Mouse (Mus musculus) Patski (cell line): ENCODE measurements around the gene Uba7. TPM values are rescaled to one million over a fixed set of nuclear protein-coding genes. Genes with fewer than 3 reads are reported as not detected.
"Not testable (repeated sequence)": the region's sequence is repeated elsewhere in the genome, so short reads cannot be mapped to it uniquely, and the experiment has no call there.

ENCODE experiments used
- ATAC-seq: fragments of 100-300 bp; one replicate; pipeline ENCODE4 v1.8.0; 2021
- CTCF ChIA-PET: fragments of 350-600 bp; sonication (Branson Sonifier 250); formaldehyde crosslinking; loops from one replicate; lab custom pipeline; 2022; ENCODE audit warnings: inconsistent platforms; lab: Charles Lee
- POLR2A ChIA-PET: fragments of 350-600 bp; sonication (Branson Sonifier 250); formaldehyde crosslinking; loops from one replicate; lab custom pipeline; 2022; ENCODE audit warnings: antibody characterized with exemption, inconsistent platforms; lab: Charles Lee
- DNase-seq: peaks from one replicate; pipeline ENCODE4 v3.0.0-alpha.2; 2011; ENCODE audit warnings: low read depth, low spot score
- H3K27me3 ChIP-seq: fragments of 371-371 bp; one replicate; pipeline ENCODE4 v1.5.1; 2021
- CTCF ChIP-seq: fragments of 100-300 bp; IDR thresholded peaks from one replicate; pipeline ENCODE4 v1.5.1; 2021
- in situ Hi-C: fragments of 300-500 bp; cut with MboI; formaldehyde crosslinking; loops from 3 replicates; pipeline ENCODE4 v1.11.1; 2018; ENCODE audit warnings: low pct_unique_long_range_greater_than_20kb, mixed read lengths
- polyA plus RNA-seq: library from polyadenylated mRNA; unstranded; gene quantifications from one replicate; pipeline ENCODE4 v1.2.3, GENCODE M21; 2021

The Uba7 gene
- polyA plus RNA-seq, 1 experiment from 2014 or later = 18.8 TPM

GRCm38 (mm10) chr9:108008041-108008440 lies 32.7 kb downstream of the Uba7 start:
- in situ Hi-C loops = no loop called here
- DNase-seq = no peak
- no peak for ATAC-seq
- H3K27me3 ChIP-seq = no peaks in the 10 kb centered on the region
- TF ChIP-seq CTCF = no peak
- ChIA-PET CTCF (no interaction called here), POLR2A (no interaction called here)

GRCm38 (mm10) chr9:108010385-108010784 lies 35.1 kb downstream of the Uba7 start:
- ChIA-PET CTCF (no interaction called here), POLR2A (no interaction called here)
- H3K27me3 ChIP-seq = no peaks in the 10 kb centered on the region
- DNase-seq = no peak
- TF ChIP-seq CTCF = no peak
- no peak for ATAC-seq
- in situ Hi-C loops = no loop called here

- H3K27me3 ChIP-seq, in situ Hi-C loops, POLR2A ChIA-PET, DNase-seq, ATAC-seq, CTCF ChIA-PET: not testable (repeated sequence)
- TF ChIP-seq CTCF = peak; percentile 46
Measured at GRCm38 (mm10) chr9:108013577-108013976, 38.3 kb downstream of the Uba7 start.

DNA sequence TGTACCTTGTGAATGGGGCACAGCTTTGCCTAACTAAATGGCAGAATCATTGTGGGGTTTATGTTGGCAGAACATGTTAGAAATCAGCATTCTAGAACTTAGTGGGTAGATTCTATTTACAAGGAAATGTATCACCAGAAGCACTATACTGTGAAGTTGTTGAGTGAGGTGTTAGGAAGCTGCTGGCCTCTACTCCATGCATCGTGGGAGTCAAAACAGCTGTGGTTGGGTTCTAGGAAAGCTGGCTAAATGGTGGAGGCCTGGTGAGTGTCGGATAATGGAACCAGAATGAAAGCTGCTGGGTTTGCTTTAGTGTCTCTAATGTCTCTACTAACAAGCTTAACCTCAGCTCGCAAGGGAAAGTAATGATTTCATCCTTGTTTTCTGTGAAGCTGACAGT lies 41.8 kb downstream of the Uba7 start:
- H3K27me3 ChIP-seq = no peaks in the 10 kb centered on the region
- DNase-seq (no peak), ATAC-seq (no peak)
- in situ Hi-C loops = no loop called here
- no peak for TF ChIP-seq CTCF
- ChIA-PET CTCF (no interaction called here), POLR2A (no interaction called here)

DNA sequence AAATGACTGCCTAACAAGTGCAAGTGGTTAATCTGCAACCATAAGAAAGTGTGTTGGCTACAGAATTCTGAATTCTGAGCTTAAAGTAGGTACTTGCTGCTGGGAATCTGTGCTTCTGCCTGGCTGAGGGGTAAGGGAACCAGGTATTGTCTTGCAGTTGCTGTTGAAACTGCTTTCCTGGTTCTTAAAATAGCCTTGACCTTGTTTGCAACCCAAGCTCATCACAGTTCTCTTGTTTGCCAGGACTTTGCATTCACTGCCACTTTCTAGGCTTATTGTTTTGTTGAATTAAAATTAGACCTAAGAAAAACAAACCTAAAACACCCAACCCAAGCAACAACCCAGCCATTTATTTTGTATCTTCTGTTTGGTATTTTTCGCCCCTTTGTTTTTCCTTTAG lies 45.4 kb downstream of the Uba7 start:
- in situ Hi-C loops = no loop called here
- ChIA-PET POLR2A (no interaction called here), CTCF (no interaction called here)
- no peak for ATAC-seq
- no peak for DNase-seq
- TF ChIP-seq CTCF = no peak
- H3K27me3 ChIP-seq = no peaks in the 10 kb centered on the region

- ChIA-PET CTCF (no interaction called here), POLR2A (no interaction called here)
- no peak for ATAC-seq
- DNase-seq = no peak
- H3K27me3 ChIP-seq = no peaks in the 10 kb centered on the region
- in situ Hi-C loops = no loop called here
- no peak for TF ChIP-seq CTCF
Measured at GRCm38 (mm10) chr9:108023216-108023615, 47.9 kb downstream of the Uba7 start.

DNA sequence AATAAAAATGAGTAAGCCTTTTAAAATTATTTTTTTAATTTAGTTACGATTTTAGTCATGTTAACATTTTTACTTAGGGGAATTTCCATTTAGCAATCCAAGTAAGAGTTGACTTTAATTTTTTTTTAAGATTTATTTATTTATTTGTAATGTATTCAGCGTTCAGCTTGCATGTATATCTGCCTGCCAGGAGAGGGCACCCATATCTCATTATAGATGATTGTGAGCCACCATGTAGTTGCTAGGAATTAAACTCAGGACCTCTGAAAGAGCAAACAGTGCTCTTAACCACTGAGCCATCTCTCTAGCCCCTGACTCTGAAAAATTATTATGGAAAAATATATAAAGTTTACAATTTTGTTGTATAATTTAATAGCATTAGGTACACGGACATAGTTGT lies 51.3 kb downstream of the Uba7 start:
- in situ Hi-C loops = no loop called here
- ChIA-PET POLR2A (interaction anchor here (0.7 kb wide), 1 partner anchor 24 kb away, joined by 3 read pairs; no protein-coding TSS in a partner anchor), CTCF (interaction anchor here (1.1 to 1.3 kb wide), 2 partner anchors 18 to 27 kb away, joined by 3 read pairs; partner anchors contain the start of gene Amigo3)
- DNase-seq (no peak), ATAC-seq (no peak)
- TF ChIP-seq CTCF = peak; percentile 41
- no peaks in the 10 kb centered on the region for H3K27me3 ChIP-seq

- in situ Hi-C loops = no loop called here
- ChIA-PET CTCF (no interaction called here), POLR2A (no interaction called here)
- no peaks in the 10 kb centered on the region for H3K27me3 ChIP-seq
- no peak for DNase-seq
- ATAC-seq = no peak
- TF ChIP-seq CTCF = peak; percentile 35
Measured at GRCm38 (mm10) chr9:108027867-108028266, 52.6 kb downstream of the Uba7 start.

DNA sequence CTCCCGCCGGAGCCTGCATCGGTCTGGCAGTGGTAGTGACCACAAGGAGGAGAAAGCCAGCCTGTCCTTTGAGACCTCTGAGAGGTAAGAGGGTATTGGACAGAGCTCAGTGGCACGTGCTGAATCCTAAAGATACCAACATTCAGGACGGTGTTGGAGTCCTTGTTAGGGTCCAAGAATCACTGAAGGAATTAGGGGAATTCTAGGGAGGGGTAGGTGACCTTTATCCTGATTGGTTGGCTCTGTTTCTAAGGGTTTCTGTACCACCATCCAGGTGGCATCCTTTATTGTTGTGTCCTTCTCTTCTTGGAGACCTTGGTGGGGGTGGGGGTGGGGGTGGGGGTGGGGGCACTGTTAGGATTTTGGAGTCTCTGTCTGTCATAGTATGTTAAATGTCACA lies 56.8 kb downstream of the Uba7 start:
- in situ Hi-C loops = no loop called here
- no peak for ATAC-seq
- ChIA-PET POLR2A (no interaction called here), CTCF (no interaction called here)
- no peaks in the 10 kb centered on the region for H3K27me3 ChIP-seq
- no peak for DNase-seq
- no peak for TF ChIP-seq CTCF

Other genes with a start within 250 kb of the Uba7 start
- 113 TPM for gene Rbm5, start 204.5 kb upstream of the Uba7 start, polyA plus RNA-seq
- 54.2 TPM for gene Rbm6, start 102.3 kb upstream of the Uba7 start, polyA plus RNA-seq
- gene Mon1a, start 87.4 kb upstream of the Uba7 start, polyA plus RNA-seq = 13.4 TPM
- 0.12 TPM for gene Mst1r, start 68.6 kb upstream of the Uba7 start, polyA plus RNA-seq
- gene Actl11, start 47.0 kb upstream of the Uba7 start, polyA plus RNA-seq = not detected
- gene Camkv, start 39.8 kb upstream of the Uba7 start, polyA plus RNA-seq = 0.05 TPM
- gene Traip, start 25.4 kb upstream of the Uba7 start, polyA plus RNA-seq = 7.3 TPM
- gene Gm20661, start 7.6 kb downstream of the Uba7 start, polyA plus RNA-seq = not detected
- gene Inka1, start 10.4 kb downstream of the Uba7 start, polyA plus RNA-seq = 0.24 TPM
- not detected for gene Cdhr4, start 17.0 kb downstream of the Uba7 start, polyA plus RNA-seq
- not detected for gene Gm20662, start 20.8 kb downstream of the Uba7 start, polyA plus RNA-seq
- 83.8 TPM for gene Ip6k1, start 27.0 kb downstream of the Uba7 start, polyA plus RNA-seq
- 19.3 TPM for gene Gmppb, start 73.7 kb downstream of the Uba7 start, polyA plus RNA-seq
- 2.9 TPM for gene Amigo3, start 77.7 kb downstream of the Uba7 start, polyA plus RNA-seq
- 0.14 TPM for gene Mst1, start 104.9 kb downstream of the Uba7 start, polyA plus RNA-seq
- gene Rnf123, start 107.8 kb downstream of the Uba7 start, polyA plus RNA-seq = 52.2 TPM
- gene Apeh, start 119.1 kb downstream of the Uba7 start, polyA plus RNA-seq = 93.3 TPM
- gene Bsn, start 214.9 kb downstream of the Uba7 start, polyA plus RNA-seq = 0.08 TPM